Mouse (Mus musculus): ENCODE data around the gene Pdk2.

- TF ChIP-seq CTCF (IDR thresholded peaks at IDR 0.05; ENCODE audit: low read depth) (no peak), EP300 (IDR thresholded peaks at IDR 0.05; ENCODE audit: low read depth) (no peak)
Observed at GRCm38 (mm10) chr11:94998041-94998531, 43.1 kb downstream of the Pdk2 start.

Measured in heart, postnatal 0 days (tissue).